34 mouse cellular contexts compared by ENCODE assay signal in genomic region chr16:26549221-26549620, GRCm38 (mm10). TPM values are rescaled to one million over a fixed set of nuclear protein-coding genes. Genes with fewer than 3 reads are reported as not detected.
A peak's percentile ranks its signal among the peaks of the same experiment; 100 is the strongest.
DNase-seq lines count a peak whose midpoint lies in the region; ATAC-seq lines count a peak whose summit lies in the region.
"Had no signal": no experiment of that assay in that cellular context is flagged by ENCODE, and none has a peak within 500 bp of the region (broad histone marks: within the 10 kb centered on the region; RNA-seq: fewer than 3 reads in every experiment).

No protein-coding gene starts in this region.

- ATAC-seq in activated CD4-positive, CD25-positive, alpha-beta regulatory T cell, adult 4 months, result no peak
- ATAC-seq: forebrain, embryonic 14.5 days; liver, postnatal 0 days; lung, postnatal 0 days; Patski had no signal

- intact Hi-C loops in left cerebral cortex, postnatal 14 days (cut with DNase I), result no loop called here

- peak; percentile 70 for DNase-seq in layer of hippocampus, adult 11-12 months (ENCODE audit: low spot score)
- DNase-seq in layer of hippocampus, postnatal 25 days (ENCODE audit: extremely low spot score in 1 of 2, low spot score in 1 of 2), result no peak
- DNase-seq in layer of hippocampus, adult 18-20 months (ENCODE audit: low spot score in 2 of 2), result peak; percentile 81 to 90
- peak; percentile 85 for DNase-seq in layer of hippocampus, adult 9-11 months
- peak; percentile 7 to 27 for DNase-seq in left cerebral cortex, postnatal 14 days (ENCODE audit: low spot score in 2 of 2)
- DNase-seq in lung, postnatal 36 days, result no peak
- DNase-seq: adrenal gland, adult 2 months; B cell, adult 2 months; cerebellum, adult 18-20 months; cerebellum, postnatal 36 days; embryo, embryonic 11 days; kidney, adult 8-10 months; kidney, postnatal 10 days; liver, postnatal 0 days; spleen, adult 18-20 months; thymus, postnatal 25 days had no signal

RNA-seq across cellular contexts. Expression of gene Tmem207, which starts 22.7 kb away (rescaled TPM):
- not detected for total RNA-seq in layer of hippocampus, postnatal 25 days (2021)
- total RNA-seq in layer of hippocampus, adult 18-20 months (2021), result not detected
- not detected for total RNA-seq in left cerebral cortex, postnatal 14 days (2021)
- not detected for polyA plus RNA-seq in activated CD4-positive, CD25-positive, alpha-beta regulatory T cell, adult 4 months (2017; shearing (Covaris generic))
- total RNA-seq: adrenal gland, adult 2 months; adrenal gland, postnatal 4 days; CH12.LX; gastrocnemius, adult 8-10 months; hematopoietic stem cell, adult 5-6 weeks; left cerebral cortex, adult 8-10 months; megakaryocyte progenitor cell, adult 5-6 weeks had no signal
- polyA plus RNA-seq: adrenal gland, adult 2 months; embryonic facial prominence, embryonic 13.5 days; forebrain, embryonic 14.5 days; G1E; gonadal fat pad, adult 2 months; heart, embryonic 10.5 days; heart, embryonic 16.5 days; intestine, embryonic 14.5 days; limb, embryonic 12.5 days; liver, embryonic 11.5 days; liver, postnatal 0 days; lung, postnatal 0 days; Patski had no signal

RNA-seq across cellular contexts. Expression of gene Il1rap, which starts 32.3 kb away (rescaled TPM):
- total RNA-seq in layer of hippocampus, postnatal 25 days (2021), result 10 to 100 TPM; 63.8 to 78.6 TPM
- 10 to 100 TPM; 58.6 to 64.9 TPM for total RNA-seq in layer of hippocampus, adult 18-20 months (2021)
- total RNA-seq in left cerebral cortex, postnatal 14 days (2021), result 10 to 100 TPM; 27.6 TPM
- polyA plus RNA-seq in activated CD4-positive, CD25-positive, alpha-beta regulatory T cell, adult 4 months (2017; shearing (Covaris generic)), result 1 to 10 TPM; 8.4 to 8.8 TPM

Comparison
In these comparisons a context has a peak if more than half of its experiments do, and no peak if none do; other contexts are left out.
1. DNase-seq: peak in layer of hippocampus, adult 11-12 months (single experiment), layer of hippocampus, adult 18-20 months (2 of 2), layer of hippocampus, adult 9-11 months (single experiment) and left cerebral cortex, postnatal 14 days (2 of 2); none in layer of hippocampus, postnatal 25 days (0 of 2) and lung, postnatal 36 days (single experiment).